12 mouse cellular contexts compared by ENCODE assay signal in the genomic region with DNA sequence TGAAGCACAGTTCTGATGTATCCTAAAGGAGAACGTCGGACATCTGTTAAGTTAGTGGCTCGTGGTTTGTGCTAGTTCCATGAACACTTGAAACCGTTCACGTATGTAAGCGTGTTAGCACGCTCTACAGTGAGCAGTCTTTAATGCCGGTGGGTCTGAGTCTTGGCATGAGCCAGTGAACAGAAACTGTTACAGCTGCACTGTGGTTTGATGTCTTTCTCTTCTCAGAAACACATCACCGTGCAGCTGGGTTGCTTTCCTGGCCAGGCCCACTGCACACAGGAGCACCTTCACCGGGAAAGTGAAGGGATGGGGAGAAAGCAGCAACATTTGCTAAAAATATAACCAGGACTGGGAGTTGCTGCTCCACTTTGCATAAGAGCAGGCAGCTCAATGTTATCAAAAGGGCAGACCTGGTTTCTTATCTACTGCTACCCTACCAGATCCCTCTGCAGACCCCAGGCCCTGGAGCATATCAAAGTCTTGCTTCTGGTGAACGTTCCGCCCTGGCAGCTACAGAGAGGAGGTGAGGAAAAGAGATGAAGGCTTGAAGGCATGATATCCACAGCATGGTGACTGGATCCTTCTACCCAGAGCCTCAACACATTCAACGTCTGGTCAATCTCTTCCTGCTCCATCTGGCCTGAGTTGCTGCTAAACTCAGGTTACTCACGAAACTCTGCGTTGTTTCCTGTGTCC. TPM values are rescaled to one million over a fixed set of nuclear protein-coding genes. Genes with fewer than 3 reads are reported as not detected.
DNase-seq lines count a peak whose midpoint lies in the region; ATAC-seq and TF ChIP-seq lines count a peak whose summit lies in the region.
"Had no signal": no experiment of that assay in that cellular context is flagged by ENCODE, and none has a peak within 500 bp of the region (broad histone marks: within the 10 kb centered on the region; RNA-seq: fewer than 3 reads in every experiment).

No protein-coding gene starts in this region.

- TF ChIP-seq POLR2A in heart, adult 2 months (IDR thresholded peaks at IDR 0.05; ENCODE audit: insufficient read depth, low read depth, low read length), result no peak

- peaks cover 10% of the 10 kb centered on the region for H3K4me1 ChIP-seq in heart, adult 2 months (ENCODE audit: control insufficient read depth, insufficient read depth, low read length)
- H3K4me1 ChIP-seq in kidney, postnatal 0 days (replicated peaks; ENCODE audit: insufficient read depth, low read length), result peaks cover 25% of the 10 kb centered on the region
- H3K4me1 ChIP-seq in embryonic facial prominence, embryonic 15.5 days, result peaks cover 39% of the 10 kb centered on the region
- no peaks in the 10 kb centered on the region for H3K4me1 ChIP-seq in liver, postnatal 0 days (ENCODE audit: insufficient read depth)

- intact Hi-C loops in heart, adult 2 months (cut with DNase I), result no loop called here
- intact Hi-C loops in heart, postnatal 25 days (cut with DNase I), result no loop called here

- H3K9ac ChIP-seq in heart, adult 2 months (ENCODE audit: low read depth, low read length), result no peak overlapping the region
- H3K9ac ChIP-seq in kidney, postnatal 0 days (ENCODE audit: low read depth, low read length), result no peak overlapping the region
- no peak overlapping the region for H3K9ac ChIP-seq in embryonic facial prominence, embryonic 15.5 days
- H3K9ac ChIP-seq in liver, postnatal 0 days (replicated peaks), result no peak overlapping the region
- H3K9ac ChIP-seq: hindbrain, embryonic 15.5 days; liver, embryonic 14.5 days; midbrain, embryonic 13.5 days had no signal

- peak; percentile 14; the same call in 1 of the 2 replicates for ATAC-seq in kidney, postnatal 0 days (replicated peaks; ENCODE audit: low FRiP score, low read depth)
- peak; percentile 64; the same call in 1 of the 2 replicates for ATAC-seq in embryonic facial prominence, embryonic 15.5 days (ENCODE audit: insufficient number of reproducible peaks, low FRiP score, low TSS enrichment, low read depth)
- peak; percentile 49; the same call in 1 of the 2 replicates for ATAC-seq in liver, postnatal 0 days

- no peak for TF ChIP-seq CTCF in heart, adult 2 months (IDR thresholded peaks at IDR 0.05)
- no peak for TF ChIP-seq CTCF in kidney, postnatal 0 days (IDR thresholded peaks at IDR 0.05; ENCODE audit: low read depth)
- TF ChIP-seq CTCF in liver, postnatal 0 days (IDR thresholded peaks at IDR 0.05; ENCODE audit: low read depth), result no peak

- H3K79me2 ChIP-seq in heart, adult 2 months (replicated peaks; ENCODE audit: control insufficient read depth, insufficient read depth, low read length), result no peaks in the 10 kb centered on the region

- no peak overlapping the region for H3K4me3 ChIP-seq in heart, adult 2 months
- H3K4me3 ChIP-seq in kidney, postnatal 0 days (replicated peaks; ENCODE audit: low read depth, low read length), result no peak overlapping the region
- H3K4me3 ChIP-seq in embryonic facial prominence, embryonic 15.5 days (replicated peaks), result no peak overlapping the region
- H3K4me3 ChIP-seq in liver, postnatal 0 days (ENCODE audit: low read depth, low read length), result no peak overlapping the region
- H3K4me3 ChIP-seq: hindbrain, embryonic 15.5 days; midbrain, embryonic 13.5 days had no signal

- no peak overlapping the region for H3K4me2 ChIP-seq in kidney, postnatal 0 days (ENCODE audit: low read length)
- H3K4me2 ChIP-seq in embryonic facial prominence, embryonic 15.5 days (replicated peaks), result no peak overlapping the region
- H3K4me2 ChIP-seq in liver, postnatal 0 days (ENCODE audit: low read depth, low read length), result no peak overlapping the region
- H3K4me2 ChIP-seq: hindbrain, embryonic 15.5 days; midbrain, embryonic 13.5 days had no signal

- no peaks in the 10 kb centered on the region for H3K27me3 ChIP-seq in heart, adult 2 months (ENCODE audit: control insufficient read depth, insufficient read depth, low read length)
- no peaks in the 10 kb centered on the region for H3K27me3 ChIP-seq in kidney, postnatal 0 days (ENCODE audit: insufficient read depth, low read length)
- H3K27me3 ChIP-seq in embryonic facial prominence, embryonic 15.5 days, result no peaks in the 10 kb centered on the region
- H3K27me3 ChIP-seq in liver, postnatal 0 days (ENCODE audit: insufficient read depth, low read length), result no peaks in the 10 kb centered on the region
- H3K27me3 ChIP-seq: hindbrain, embryonic 15.5 days; midbrain, embryonic 13.5 days had no signal

- peak overlapping the region; percentile 41 for H3K27ac ChIP-seq in heart, adult 2 months
- peak overlapping the region; percentile 77 for H3K27ac ChIP-seq in kidney, postnatal 0 days
- peak overlapping the region; percentile 55 for H3K27ac ChIP-seq in embryonic facial prominence, embryonic 15.5 days (replicated peaks)
- H3K27ac ChIP-seq in liver, postnatal 0 days (ENCODE audit: low read depth), result peak overlapping the region; percentile 46
- H3K27ac ChIP-seq: hindbrain, embryonic 15.5 days; liver, embryonic 14.5 days; midbrain, embryonic 13.5 days had no signal

- no peak for TF ChIP-seq EP300 in heart, adult 2 months (IDR thresholded peaks at IDR 0.05; ENCODE audit: insufficient read depth, low read depth, low read length)
- no peak for TF ChIP-seq EP300 in liver, postnatal 0 days (IDR thresholded peaks at IDR 0.05; ENCODE audit: low read depth)

- no peak for DNase-seq in heart, adult 2 months
- DNase-seq in heart, postnatal 25 days (ENCODE audit: low spot score), result no peak
- DNase-seq in kidney, postnatal 0 days (ENCODE audit: low spot score), result no peak
- DNase-seq in kidney, adult 9 months, result no peak
- DNase-seq in liver, postnatal 0 days, result no peak
- DNase-seq in adrenal gland, postnatal 36 days, result no peak
- no peak for DNase-seq in gastrocnemius, postnatal 4 days (ENCODE audit: low spot score in 2 of 2)
- DNase-seq: right cerebral cortex, postnatal 4 days had no signal

- H3K9me3 ChIP-seq in kidney, postnatal 0 days (replicated peaks; ENCODE audit: low read length), result no peaks in the 10 kb centered on the region
- no peaks in the 10 kb centered on the region for H3K9me3 ChIP-seq in embryonic facial prominence, embryonic 15.5 days (replicated peaks)
- H3K9me3 ChIP-seq in liver, postnatal 0 days (ENCODE audit: low read length), result no peaks in the 10 kb centered on the region
- H3K9me3 ChIP-seq: hindbrain, embryonic 15.5 days; midbrain, embryonic 13.5 days had no signal

- 49% methylated on average over 15 of the region's 15 CpGs for WGBS in heart, adult 2 months
- 46% methylated on average over 15 of the region's 15 CpGs for WGBS in kidney, postnatal 0 days
- WGBS in embryonic facial prominence, embryonic 15.5 days, result 54% methylated on average over 15 of the region's 15 CpGs
- 60% methylated on average over 15 of the region's 15 CpGs for WGBS in liver, postnatal 0 days (ENCODE audit: insufficient replicate concordance)

- no peaks in the 10 kb centered on the region for H3K36me3 ChIP-seq in heart, adult 2 months (ENCODE audit: control insufficient read depth, insufficient read depth, low read length)
- H3K36me3 ChIP-seq in kidney, postnatal 0 days (ENCODE audit: insufficient read depth, low read length), result 0 out of 2 replicates have a peak, but pooled peaks cover 5% of the 10 kb centered on the region
- H3K36me3 ChIP-seq in embryonic facial prominence, embryonic 15.5 days, result no peaks in the 10 kb centered on the region
- H3K36me3 ChIP-seq in liver, postnatal 0 days (replicated peaks; ENCODE audit: insufficient read depth, low read length), result no peaks in the 10 kb centered on the region
- H3K36me3 ChIP-seq: hindbrain, embryonic 15.5 days; midbrain, embryonic 13.5 days had no signal

RNA-seq across cellular contexts. Expression of gene Sema5a, which starts 21.7 kb away (rescaled TPM):
- 10 to 100 TPM in 1 of 2 experiments, 1 to 10 TPM in 1; 7.9 to 10.6 TPM for total RNA-seq in heart, adult 2 months (2021)
- polyA plus RNA-seq in heart, adult 2 months (2012; rRNA removed), result 1.8 and 2.6 TPM in 2 replicates
- 1 to 10 TPM; 8.6 to 9.6 TPM for total RNA-seq in heart, postnatal 25 days (2021)
- polyA plus RNA-seq in kidney, postnatal 0 days (2015; fragmentation: Nextera tagmentation; extraction: Ambion mirVana), result 21.0 and 22.1 TPM in 2 replicates
- polyA plus RNA-seq in embryonic facial prominence, embryonic 15.5 days (2015; fragmentation: Nextera tagmentation; extraction: Ambion mirVana), result 28.6 and 30.8 TPM in 2 replicates
- polyA plus RNA-seq in liver, postnatal 0 days (2015; fragmentation: Nextera tagmentation; extraction: Ambion mirVana), result 0.36 and 0.44 TPM in 2 replicates
- 10 to 100 TPM; 16.0 to 23.2 TPM for total RNA-seq in adrenal gland, postnatal 36 days (2021)
- 10 to 100 TPM; 43.0 to 43.4 TPM for total RNA-seq in gastrocnemius, postnatal 4 days (2021)

Comparison
In these comparisons a context has a peak if more than half of its experiments do, and no peak if none do; other contexts are left out.
1. ATAC-seq: peak in every context shown above with its lines; median percentile 64 in embryonic facial prominence, embryonic 15.5 days; 49 in liver, postnatal 0 days; 14 in kidney, postnatal 0 days.